Mouse (Mus musculus): ENCODE data around the gene Kcna5. TPM values are rescaled to one million over a fixed set of nuclear protein-coding genes. Genes with fewer than 3 reads are reported as not detected.

Kcna5 gene
- polyA plus RNA-seq, 1 experiment from 2014 or later, result 2.4 TPM

- H3K9ac ChIP-seq (ENCODE audit: low read depth, low read length), result no peak overlapping the region
- no peaks in the 10 kb centered on the region for H3K27me3 ChIP-seq (replicated peaks; ENCODE audit: control insufficient read depth, insufficient read depth, low read length)
- ATAC-seq, result no peak; the same call in 1 of the 2 replicates
- H3K36me3 ChIP-seq (ENCODE audit: control insufficient read depth, insufficient read depth), result no peaks in the 10 kb centered on the region
- no peak overlapping the region for H3K27ac ChIP-seq (ENCODE audit: low read depth, low read length)
- H3K9me3 ChIP-seq (ENCODE audit: control insufficient read depth), result no peaks in the 10 kb centered on the region
- H3K4me3 ChIP-seq (ENCODE audit: low read depth, low read length), result no peak overlapping the region
- TF ChIP-seq CTCF (IDR thresholded peaks at IDR 0.05; ENCODE audit: low read depth), result peak; percentile 98
- 18% methylated on average over 9 of the region's 9 CpGs for WGBS
- H3K4me1 ChIP-seq (replicated peaks; ENCODE audit: control insufficient read depth, insufficient read depth, low read length), result no peaks in the 10 kb centered on the region
- H3K4me2 ChIP-seq (replicated peaks; ENCODE audit: low read depth), result no peak overlapping the region
Observed at GRCm38 (mm10) chr6:126551862-126552395, 16.7 kb upstream of the Kcna5 start.

DNA sequence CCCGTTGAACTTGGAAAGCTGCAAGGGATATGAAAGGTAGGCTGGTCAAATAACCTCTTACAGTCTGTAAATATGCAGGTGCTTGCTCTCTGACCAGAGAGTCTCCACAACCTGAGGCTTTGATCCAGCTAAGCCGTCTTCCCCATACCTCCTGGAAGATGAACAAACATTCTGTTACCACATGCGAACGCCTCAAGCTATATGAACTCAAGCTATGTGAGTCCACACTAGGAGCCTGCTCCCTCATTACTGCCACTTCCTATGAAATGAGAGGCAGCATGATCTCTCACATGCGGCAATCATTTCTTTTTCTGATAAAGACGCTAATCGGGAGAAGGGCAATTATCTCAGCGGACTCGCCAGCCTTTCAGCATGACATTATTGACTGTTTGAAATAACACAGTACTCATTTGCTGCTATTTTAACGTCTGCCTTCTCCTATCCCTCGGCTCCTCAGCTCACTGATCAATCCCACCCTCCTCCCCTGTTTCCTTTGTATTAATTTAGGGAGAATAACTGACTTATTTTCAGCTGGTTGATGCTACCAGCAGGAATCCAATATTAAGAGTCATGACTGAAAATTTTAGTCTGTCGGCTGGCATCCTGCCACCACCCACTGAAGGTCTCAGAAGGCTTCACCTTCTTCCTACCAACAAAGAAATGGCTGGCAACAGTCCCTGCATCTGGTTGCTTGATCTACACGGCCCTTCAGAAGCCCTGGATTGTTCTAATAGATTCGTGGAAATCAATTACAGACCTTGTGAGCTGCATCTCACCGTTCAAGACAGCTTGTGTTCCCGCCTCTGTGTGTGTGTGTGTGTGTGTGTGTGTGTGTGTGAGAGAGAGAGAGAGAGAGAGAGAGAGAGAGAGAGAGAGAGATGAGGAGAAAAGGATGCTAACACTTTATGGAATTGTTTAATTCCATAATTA is 9.2 kb upstream of the Kcna5 start:
- WGBS, result 52% methylated on average over 16 of the region's 16 CpGs
- H3K9me3 ChIP-seq (ENCODE audit: control insufficient read depth), result no peaks in the 10 kb centered on the region

GRCm38 (mm10) chr6:126542724-126543123 is 7.5 kb upstream of the Kcna5 start:
- Histone ChIP-seq H3K4me1 (replicated peaks; ENCODE audit: control insufficient read depth, insufficient read depth, low read length) (no peaks in the 10 kb centered on the region), H3K9me3 (ENCODE audit: control insufficient read depth) (no peaks in the 10 kb centered on the region), H3K36me3 (ENCODE audit: control insufficient read depth, insufficient read depth) (no peaks in the 10 kb centered on the region), H3K27me3 (replicated peaks; ENCODE audit: control insufficient read depth, insufficient read depth, low read length) (no peaks in the 10 kb centered on the region), H3K27ac (ENCODE audit: low read depth, low read length) (no peak overlapping the region), H3K4me2 (replicated peaks; ENCODE audit: low read depth) (no peak overlapping the region), H3K9ac (ENCODE audit: low read depth, low read length) (no peak overlapping the region), H3K4me3 (ENCODE audit: low read depth, low read length) (no peak overlapping the region)
- 67% methylated on average over 4 of the region's 4 CpGs for WGBS
- TF ChIP-seq CTCF (IDR thresholded peaks at IDR 0.05; ENCODE audit: low read depth), result no peak
- ATAC-seq, result no peak

More for the DNA sequence above, 9.2 kb upstream of the Kcna5 start:
- Histone ChIP-seq H3K4me2 (replicated peaks; ENCODE audit: low read depth) (no peak overlapping the region), H3K9ac (ENCODE audit: low read depth, low read length) (no peak overlapping the region), H3K27me3 (replicated peaks; ENCODE audit: control insufficient read depth, insufficient read depth, low read length) (no peaks in the 10 kb centered on the region), H3K4me1 (replicated peaks; ENCODE audit: control insufficient read depth, insufficient read depth, low read length) (no peaks in the 10 kb centered on the region), H3K36me3 (ENCODE audit: control insufficient read depth, insufficient read depth) (no peaks in the 10 kb centered on the region), H3K4me3 (ENCODE audit: low read depth, low read length) (no peak overlapping the region), H3K27ac (ENCODE audit: low read depth, low read length) (no peak overlapping the region)
- no peak for ATAC-seq
- TF ChIP-seq CTCF (IDR thresholded peaks at IDR 0.05; ENCODE audit: low read depth), result no peak

- no peaks in the 10 kb centered on the region for H3K4me1 ChIP-seq (replicated peaks; ENCODE audit: control insufficient read depth, insufficient read depth, low read length)
- ATAC-seq, result no peak
- no peak overlapping the region for H3K4me2 ChIP-seq (replicated peaks; ENCODE audit: low read depth)
- H3K36me3 ChIP-seq (ENCODE audit: control insufficient read depth, insufficient read depth), result no peaks in the 10 kb centered on the region
- H3K27ac ChIP-seq (ENCODE audit: low read depth, low read length), result no peak overlapping the region
- H3K4me3 ChIP-seq (ENCODE audit: low read depth, low read length), result no peak overlapping the region
- no peaks in the 10 kb centered on the region for H3K9me3 ChIP-seq (ENCODE audit: control insufficient read depth)
- 62% methylated on average over 2 of the region's 2 CpGs for WGBS
- no peak for TF ChIP-seq CTCF (IDR thresholded peaks at IDR 0.05; ENCODE audit: low read depth)
- no peaks in the 10 kb centered on the region for H3K27me3 ChIP-seq (replicated peaks; ENCODE audit: control insufficient read depth, insufficient read depth, low read length)
- no peak overlapping the region for H3K9ac ChIP-seq (ENCODE audit: low read depth, low read length)
Observed at GRCm38 (mm10) chr6:126537512-126537911, 2.3 kb upstream of the Kcna5 start.

DNA sequence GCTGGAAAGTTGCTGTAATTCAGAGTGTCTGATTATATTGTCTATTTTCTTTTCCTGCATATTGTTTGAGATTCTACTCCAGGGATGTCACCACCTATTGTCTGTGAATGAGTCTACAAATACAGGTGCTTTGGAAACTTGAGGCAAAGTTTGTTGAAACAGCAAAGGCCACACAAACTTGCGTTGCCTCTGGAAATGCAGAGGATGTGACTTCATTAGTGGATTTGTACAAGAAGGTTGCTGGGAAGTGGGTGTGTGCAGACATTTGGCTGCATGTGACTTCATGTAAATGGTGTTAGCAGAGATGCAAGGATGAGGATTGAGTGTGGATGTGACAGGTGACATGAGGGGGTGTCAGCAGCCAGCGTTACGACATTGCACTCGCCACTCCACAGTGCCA is 1.7 kb upstream of the Kcna5 start:
- no peak overlapping the region for H3K27ac ChIP-seq (ENCODE audit: low read depth, low read length)
- no peaks in the 10 kb centered on the region for H3K27me3 ChIP-seq (replicated peaks; ENCODE audit: control insufficient read depth, insufficient read depth, low read length)
- H3K4me3 ChIP-seq (ENCODE audit: low read depth, low read length), result no peak overlapping the region
- no peak overlapping the region for H3K4me2 ChIP-seq (replicated peaks; ENCODE audit: low read depth)
- H3K9me3 ChIP-seq (ENCODE audit: control insufficient read depth), result no peaks in the 10 kb centered on the region
- no peaks in the 10 kb centered on the region for H3K36me3 ChIP-seq (ENCODE audit: control insufficient read depth, insufficient read depth)
- no peak for TF ChIP-seq CTCF (IDR thresholded peaks at IDR 0.05; ENCODE audit: low read depth)
- ATAC-seq, result no peak
- 80% methylated on average over 4 of the region's 4 CpGs for WGBS
- H3K9ac ChIP-seq (ENCODE audit: low read depth, low read length), result no peak overlapping the region
- H3K4me1 ChIP-seq (replicated peaks; ENCODE audit: control insufficient read depth, insufficient read depth, low read length), result no peaks in the 10 kb centered on the region

- no peak overlapping the region for H3K4me3 ChIP-seq (ENCODE audit: low read depth, low read length)
- no peaks in the 10 kb centered on the region for H3K4me1 ChIP-seq (replicated peaks; ENCODE audit: control insufficient read depth, insufficient read depth, low read length)
- H3K27ac ChIP-seq (ENCODE audit: low read depth, low read length), result no peak overlapping the region
- H3K9me3 ChIP-seq (ENCODE audit: control insufficient read depth), result no peaks in the 10 kb centered on the region
- WGBS, result 50% methylated on average over 1 of the region's 1 CpGs
- no peak for ATAC-seq
- H3K36me3 ChIP-seq (ENCODE audit: control insufficient read depth, insufficient read depth), result no peaks in the 10 kb centered on the region
- no peak overlapping the region for H3K4me2 ChIP-seq (replicated peaks; ENCODE audit: low read depth)
- no peak overlapping the region for H3K9ac ChIP-seq (ENCODE audit: low read depth, low read length)
- TF ChIP-seq CTCF (IDR thresholded peaks at IDR 0.05; ENCODE audit: low read depth), result no peak
- no peaks in the 10 kb centered on the region for H3K27me3 ChIP-seq (replicated peaks; ENCODE audit: control insufficient read depth, insufficient read depth, low read length)
Observed at GRCm38 (mm10) chr6:126535911-126536270, 679 bp upstream of the Kcna5 start.
